Mouse (Mus musculus): ENCODE measurements around the gene Mybl2.

- TF ChIP-seq CTCF (IDR thresholded peaks at IDR 0.05; ENCODE audit: extremely low read depth, insufficient read depth, insufficient read length, insufficient replicate concordance) (no peak), POLR2A (IDR thresholded peaks at IDR 0.05; ENCODE audit: low read depth, low read length) (no peak)
Observed at GRCm38 (mm10) chr2:163104086-163104770, 49.7 kb downstream of the Mybl2 start.
